Mouse (Mus musculus) WW6 (cell line): ENCODE data around the gene Usp8.

Experiments
- DNase-seq: peaks from one replicate; pipeline ENCODE4 v3.0.0-alpha.2; 2013; ENCODE audit warnings: low read depth, low spot score

Usp8 gene

GRCm38 (mm10) chr2:126706759-126707437, at the start of gene Usp8:
Gene Usp8, plus strand, starts transcription at chr2:126707328.
- DNase-seq, result peak; percentile 86

- no peak for DNase-seq
Measured at GRCm38 (mm10) chr2:126663481-126663880, 43.6 kb upstream of the Usp8 start.

- no peak for DNase-seq
Measured at GRCm38 (mm10) chr2:126665984-126666383, 41.1 kb upstream of the Usp8 start.

- no peak for DNase-seq
Measured at GRCm38 (mm10) chr2:126668621-126669252, 38.4 kb upstream of the Usp8 start.

GRCm38 (mm10) chr2:126673317-126674242, 33.5 kb upstream of the Usp8 start:
- no peak for DNase-seq

- DNase-seq, result no peak
Measured at GRCm38 (mm10) chr2:126674441-126675168, 32.5 kb upstream of the Usp8 start.

GRCm38 (mm10) chr2:126675169-126676121, 31.7 kb upstream of the Usp8 start:
- DNase-seq, result peak; percentile 80

GRCm38 (mm10) chr2:126676122-126676515, 31.0 kb upstream of the Usp8 start, which contains the start of gene Gabpb1:
Gene Gabpb1, minus strand, starts transcription at chr2:126676337.
- no peak for DNase-seq

GRCm38 (mm10) chr2:126677366-126677765, 29.8 kb upstream of the Usp8 start:
- no peak for DNase-seq

- no peak for DNase-seq
Measured at GRCm38 (mm10) chr2:126682333-126682732, 24.8 kb upstream of the Usp8 start.

- DNase-seq, result no peak
Measured at GRCm38 (mm10) chr2:126682937-126683336, 24.2 kb upstream of the Usp8 start.

GRCm38 (mm10) chr2:126691290-126691689, 15.8 kb upstream of the Usp8 start:
- DNase-seq, result no peak

- DNase-seq, result no peak
Measured at GRCm38 (mm10) chr2:126695285-126695684, 11.8 kb upstream of the Usp8 start.

- DNase-seq, result no peak
Measured at GRCm38 (mm10) chr2:126707438-126707779, 281 bp downstream of the Usp8 start.

GRCm38 (mm10) chr2:126708361-126708760, 1.2 kb downstream of the Usp8 start:
- DNase-seq, result no peak

GRCm38 (mm10) chr2:126712526-126712925, 5.4 kb downstream of the Usp8 start:
- no peak for DNase-seq

- no peak for DNase-seq
Measured at GRCm38 (mm10) chr2:126712950-126713349, 5.8 kb downstream of the Usp8 start.

GRCm38 (mm10) chr2:126729207-126729606, 22.1 kb downstream of the Usp8 start:
- DNase-seq, result no peak

- no peak for DNase-seq
Measured at GRCm38 (mm10) chr2:126730502-126730901, 23.4 kb downstream of the Usp8 start.

GRCm38 (mm10) chr2:126735339-126736073, 28.4 kb downstream of the Usp8 start:
- no peak for DNase-seq
